ENCODE assay signal across 8 mouse cellular contexts in genomic region chr4:137862019-137862418, GRCm38 (mm10). TPM values are rescaled to one million over a fixed set of nuclear protein-coding genes. Genes with fewer than 3 reads are reported as not detected.
DNase-seq lines count a peak whose midpoint lies in the region; ATAC-seq and TF ChIP-seq lines count a peak whose summit lies in the region.

Gene Ece1 (plus strand): TSS chr4:137862237.

- peak; percentile 93 for DNase-seq in R1 (ENCODE audit: low read depth, low spot score)
- DNase-seq in cerebellum, postnatal 14 days = peak; percentile 92 to 93
- peak; percentile 83 to 88 for DNase-seq in frontal cortex, postnatal 14 days (ENCODE audit: low spot score in 2 of 2)
- DNase-seq in layer of hippocampus, postnatal 10 days (ENCODE audit: low spot score in 2 of 2) = peak; percentile 88 to 91
- DNase-seq in lung, postnatal 0 days (ENCODE audit: low spot score) = peak; percentile 96
- DNase-seq in ovary, postnatal 14 days (ENCODE audit: low spot score) = peak; percentile 87
- peak; percentile 92 for DNase-seq in thymus, postnatal 10 days (ENCODE audit: low spot score in 2 of 2)

- H3K9me3 ChIP-seq in hindbrain, embryonic 12.5 days (replicated peaks) = no peaks in the 10 kb centered on the region
- no peaks in the 10 kb centered on the region for H3K9me3 ChIP-seq in lung, postnatal 0 days (ENCODE audit: low read length)

- peaks cover 53% of the 10 kb centered on the region for H3K4me1 ChIP-seq in hindbrain, embryonic 12.5 days
- peaks cover 23% of the 10 kb centered on the region; the same call in 1 of the 2 replicates for H3K4me1 ChIP-seq in lung, postnatal 0 days (ENCODE audit: insufficient read depth, low read depth, low read length)

- H3K4me3 ChIP-seq in hindbrain, embryonic 12.5 days = peak within 1 kb of the TSS; percentile 78
- peak within 1 kb of the TSS; percentile 64 for H3K4me3 ChIP-seq in lung, postnatal 0 days (ENCODE audit: low read depth, low read length)

- no peak for TF ChIP-seq EP300 in lung, postnatal 0 days (IDR thresholded peaks at IDR 0.05)

- no peak for TF ChIP-seq CTCF in lung, postnatal 0 days (IDR thresholded peaks at IDR 0.05)

- WGBS in hindbrain, embryonic 12.5 days = 0% methylated on average over 36 of the region's 37 CpGs
- WGBS in lung, postnatal 0 days = 0% methylated on average over 27 of the region's 37 CpGs

- H3K9ac ChIP-seq in hindbrain, embryonic 12.5 days = peak within 1 kb of the TSS; percentile 81
- H3K9ac ChIP-seq in lung, postnatal 0 days (replicated peaks; ENCODE audit: low read depth) = peak within 1 kb of the TSS; percentile 56

- peak within 1 kb of the TSS; percentile 86 for H3K4me2 ChIP-seq in hindbrain, embryonic 12.5 days (replicated peaks)
- peak within 1 kb of the TSS; percentile 79 for H3K4me2 ChIP-seq in lung, postnatal 0 days (replicated peaks; ENCODE audit: low read depth, low read length)

- peak; percentile 93 for ATAC-seq in hindbrain, embryonic 12.5 days (ENCODE audit: low FRiP score)
- peak; percentile 93 for ATAC-seq in lung, postnatal 0 days

- H3K27me3 ChIP-seq in hindbrain, embryonic 12.5 days = no peaks in the 10 kb centered on the region
- no peaks in the 10 kb centered on the region for H3K27me3 ChIP-seq in lung, postnatal 0 days (replicated peaks; ENCODE audit: insufficient read depth, low read length)

- H3K36me3 ChIP-seq in hindbrain, embryonic 12.5 days = no peaks in the 10 kb centered on the region
- H3K36me3 ChIP-seq in lung, postnatal 0 days (ENCODE audit: insufficient read depth, low read length) = no peaks in the 10 kb centered on the region

- H3K27ac ChIP-seq in hindbrain, embryonic 12.5 days = peak within 1 kb of the TSS; percentile 45; the same call in 1 of the 2 replicates
- H3K27ac ChIP-seq in lung, postnatal 0 days (ENCODE audit: low read length) = peak within 1 kb of the TSS; percentile 83

RNA-seq across cellular contexts. Expression of gene Ece1, which starts in this region (rescaled TPM):
- polyA plus RNA-seq in hindbrain, embryonic 12.5 days (2016; fragmentation: Nextera tagmentation; extraction: Ambion mirVana) = 20.1 and 38.1 TPM in 2 replicates
- 10 to 100 TPM; 55.7 to 67.8 TPM for total RNA-seq in layer of hippocampus, postnatal 10 days (2021)
- 65.7 and 80.9 TPM in 2 replicates for polyA plus RNA-seq in lung, postnatal 0 days (2015; fragmentation: Nextera tagmentation; extraction: Ambion mirVana)

Comparison
In these comparisons a context has a peak if more than half of its experiments do, and no peak if none do; other contexts are left out.
1. Peak in every context shown above with its lines: DNase-seq, ATAC-seq, H3K4me3 ChIP-seq and H3K27ac ChIP-seq.